Mouse (Mus musculus) intestine, embryonic 16.5 days (tissue): ENCODE results near the gene Rpusd3. TPM values are rescaled to one million over a fixed set of nuclear protein-coding genes. Genes with fewer than 3 reads are reported as not detected.

ENCODE experiments used
- ATAC-seq: fragments of 200-750 bp; cut with Nextera tagmentation; 2 replicates; pipeline ENCODE4 v1.8.0; 2017; ENCODE audit warnings: moderate TSS enrichment, moderate library complexity
- H3K27ac ChIP-seq: fragments of 300-500 bp; sonication (generic); 2 replicates; pipeline ENCODE4 v1.5.1; 2014; ENCODE audit warnings: mild to moderate bottlenecking, low read length
- H3K27me3 ChIP-seq: fragments of 300-500 bp; sonication (generic); replicated peaks from 2 replicates; pipeline ENCODE4 v1.6.1; 2014; ENCODE audit warnings: low read length, control low read depth, mixed read lengths; ENCODE audit not compliant: control insufficient read depth, insufficient read depth
- H3K36me3 ChIP-seq: fragments of 300-500 bp; sonication (generic); 2 replicates; pipeline ENCODE4 v1.6.1; 2014; ENCODE audit warnings: low read length, control low read depth; ENCODE audit not compliant: control insufficient read depth, insufficient read depth
- H3K4me1 ChIP-seq: fragments of 300-500 bp; sonication (generic); 2 replicates; pipeline ENCODE4 v1.6.1; 2014; ENCODE audit warnings: low read length, control low read depth, mixed read lengths; ENCODE audit not compliant: control insufficient read depth, insufficient read depth
- H3K4me2 ChIP-seq: fragments of 300-500 bp; sonication (generic); 2 replicates; pipeline ENCODE4 v1.6.1; 2014; ENCODE audit warnings: low read depth, low read length, control low read depth
- H3K4me3 ChIP-seq: fragments of 300-500 bp; sonication (generic); 2 replicates; pipeline ENCODE4 v1.5.1; 2014; ENCODE audit warnings: mild to moderate bottlenecking, low read length
- H3K9ac ChIP-seq: fragments of 300-500 bp; sonication (generic); 2 replicates; pipeline ENCODE4 v1.6.1; 2014; ENCODE audit warnings: low read depth, low read length
- H3K9me3 ChIP-seq: fragments of 300-500 bp; sonication (generic); 2 replicates; pipeline ENCODE4 v1.6.1; 2016; ENCODE audit warnings: low read length, control low read depth; ENCODE audit not compliant: control insufficient read depth
- WGBS: fragments of 180-500 bp; shearing (Covaris S2); extraction: QIAGEN DNeasy Blood & Tissue Kit; methylation state at CpG from one replicate; pipeline ENCODE4 v1.1.7; 2014; 5-methylcytosine and 5-hydroxymethylcytosine counted together
- polyA plus RNA-seq: library from polyadenylated mRNA; unstranded; fragments of >200 nt; fragmentation: Nextera tagmentation; extraction: Ambion mirVana; gene quantifications from 2 replicates; pipeline ENCODE4 v1.2.1, GENCODE M21; 2015

Rpusd3 gene
- 32.4 and 35.5 TPM in 2 replicates for polyA plus RNA-seq

DNA sequence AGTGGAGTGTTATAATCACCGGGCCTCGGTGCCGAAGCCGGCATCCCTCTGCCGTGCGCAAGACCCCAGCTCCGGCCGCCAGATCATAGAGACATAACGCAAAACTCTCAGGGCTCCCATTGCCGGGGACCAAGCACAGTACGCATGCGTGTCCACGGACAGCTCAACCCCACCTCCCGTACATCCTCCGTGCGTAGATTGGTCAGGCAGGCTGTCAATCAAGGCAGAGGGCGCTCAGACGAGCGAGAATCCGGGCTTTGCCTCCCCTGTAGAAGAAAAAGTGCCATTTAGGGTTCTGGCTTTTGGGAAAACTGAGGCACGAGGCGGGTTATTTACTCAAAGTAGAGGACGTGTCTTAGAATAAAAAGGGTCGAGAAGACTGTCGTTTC lies at the start of gene Rpusd3:
Gene Rpusd3, minus strand, starts transcription at position 142 of the 389 bp plus-strand sequence.
- no peaks in the 10 kb centered on the region for H3K27me3 ChIP-seq
- peak within 1 kb of the TSS; percentile 78 for H3K9ac ChIP-seq
- H3K27ac ChIP-seq = peak within 1 kb of the TSS; percentile 39
- H3K4me1 ChIP-seq = peaks cover 10% of the 10 kb centered on the region
- under 1% methylated on average over 25 of the region's 25 CpGs for WGBS
- no peaks in the 10 kb centered on the region for H3K9me3 ChIP-seq
- peak within 1 kb of the TSS; percentile 98 for H3K4me2 ChIP-seq
- H3K36me3 ChIP-seq = 0 out of 2 replicates have a peak, but pooled peaks cover 3% of the 10 kb centered on the region
- ATAC-seq = peak; percentile 99
- H3K4me3 ChIP-seq = peak within 1 kb of the TSS; percentile 72

GRCm38 (mm10) chr6:113468512-113468911 lies 49.4 kb upstream of the Rpusd3 start:
- Histone ChIP-seq H3K4me3 (no peak overlapping the region), H3K27me3 (no peaks in the 10 kb centered on the region), H3K9ac (peak overlapping the region; percentile 70; the same call in 1 of the 2 replicates), H3K9me3 (no peaks in the 10 kb centered on the region), H3K4me2 (peak overlapping the region; percentile 87; the same call in 1 of the 2 replicates), H3K4me1 (peaks cover 31% of the 10 kb centered on the region), H3K36me3 (no peaks in the 10 kb centered on the region), H3K27ac (no peak overlapping the region)
- ATAC-seq = no peak
- whole genome bisulfite sequencing = 70% methylated on average over 3 of the region's 3 CpGs

DNA sequence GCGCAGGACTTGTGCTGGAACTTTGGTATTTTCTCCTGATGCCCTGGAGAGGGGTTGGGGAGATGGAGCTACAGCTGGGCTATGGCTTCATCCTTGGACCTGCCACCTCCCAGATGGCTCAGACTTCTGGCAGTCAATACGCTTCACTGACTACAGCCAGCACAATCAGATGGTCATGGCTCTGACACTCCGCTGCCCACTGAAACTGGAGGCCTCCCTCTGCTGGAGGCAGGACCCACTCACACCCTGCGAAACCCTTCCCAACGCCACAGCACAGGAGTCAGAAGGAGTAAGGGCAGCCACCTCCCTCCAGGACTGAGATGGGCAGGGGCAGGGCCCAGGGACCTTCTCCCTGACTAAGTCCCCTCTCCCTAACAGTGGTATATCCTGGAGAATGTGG lies 46.5 kb upstream of the Rpusd3 start:
- H3K9me3 ChIP-seq = no peaks in the 10 kb centered on the region

GRCm38 (mm10) chr6:113464040-113464439 lies 44.9 kb upstream of the Rpusd3 start:
- WGBS = 66% methylated on average over 7 of the region's 7 CpGs
- Histone ChIP-seq H3K4me3 (no peak overlapping the region), H3K9ac (no peak overlapping the region), H3K36me3 (no peaks in the 10 kb centered on the region), H3K27ac (no peak overlapping the region), H3K27me3 (no peaks in the 10 kb centered on the region), H3K9me3 (no peaks in the 10 kb centered on the region), H3K4me2 (no peak overlapping the region), H3K4me1 (peaks cover 3% of the 10 kb centered on the region; the same call in 1 of the 2 replicates)
- ATAC-seq = no peak

More for the DNA sequence above, 46.5 kb upstream of the Rpusd3 start:
- Histone ChIP-seq H3K9ac (no peak overlapping the region), H3K4me1 (peaks cover 11% of the 10 kb centered on the region), H3K4me2 (no peak overlapping the region), H3K36me3 (no peaks in the 10 kb centered on the region), H3K27me3 (no peaks in the 10 kb centered on the region), H3K4me3 (no peak overlapping the region), H3K27ac (no peak overlapping the region)
- 62% methylated on average over 5 of the region's 5 CpGs for WGBS
- ATAC-seq = no peak

GRCm38 (mm10) chr6:113458635-113459034 lies 39.5 kb upstream of the Rpusd3 start:
- Histone ChIP-seq H3K27me3 (no peaks in the 10 kb centered on the region), H3K36me3 (no peaks in the 10 kb centered on the region), H3K9ac (peak overlapping the region; percentile 64), H3K4me1 (no peaks in the 10 kb centered on the region), H3K9me3 (no peaks in the 10 kb centered on the region), H3K27ac (no peak overlapping the region), H3K4me2 (peak overlapping the region; percentile 30; the same call in 1 of the 2 replicates), H3K4me3 (peak overlapping the region; percentile 27)
- ATAC-seq = peak; percentile 92
- WGBS = 47% methylated on average over 10 of the region's 10 CpGs

DNA sequence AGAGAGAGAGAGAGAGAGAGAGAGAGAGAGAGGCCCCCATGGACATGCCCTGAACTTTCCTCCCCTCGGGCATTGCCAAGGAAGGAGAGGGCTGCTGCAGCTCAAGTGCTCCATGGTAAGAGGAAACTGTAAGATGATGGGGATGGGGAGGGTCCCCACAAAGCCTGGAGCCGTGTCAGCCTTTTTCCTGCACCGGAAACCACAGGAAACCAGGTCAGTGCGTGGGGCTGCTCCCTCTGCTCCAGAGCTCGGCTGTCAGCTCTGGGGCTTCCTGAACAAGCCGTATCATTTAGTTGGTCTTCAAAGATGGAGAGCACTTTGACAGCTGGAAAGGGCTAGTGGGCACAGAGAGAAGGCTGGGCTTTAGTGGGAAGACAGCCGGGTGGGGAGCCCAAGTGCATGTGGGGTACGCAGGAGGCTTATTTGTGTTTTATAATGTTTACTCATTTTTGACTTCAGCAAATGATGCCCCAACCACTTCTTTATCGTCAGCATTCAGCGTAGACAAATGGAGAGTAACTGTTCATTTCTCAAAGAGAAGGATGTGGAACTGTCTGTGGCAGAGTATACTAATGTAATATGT lies 38.9 kb upstream of the Rpusd3 start, which contains the start of gene Il17re:
Gene Il17re, plus strand, starts transcription at position 533 of the 583 bp plus-strand sequence.
- no peaks in the 10 kb centered on the region for H3K36me3 ChIP-seq
- H3K9me3 ChIP-seq = no peaks in the 10 kb centered on the region
- peak within 1 kb of the TSS; percentile 27 for H3K4me3 ChIP-seq
- H3K27ac ChIP-seq = no peak within 1 kb of the TSS
- H3K4me1 ChIP-seq = no peaks in the 10 kb centered on the region
- no peaks in the 10 kb centered on the region for H3K27me3 ChIP-seq
- H3K9ac ChIP-seq = peak within 1 kb of the TSS; percentile 64
- ATAC-seq = no peak
- 54% methylated on average over 10 of the region's 10 CpGs for WGBS
- peak within 1 kb of the TSS; percentile 30 for H3K4me2 ChIP-seq

DNA sequence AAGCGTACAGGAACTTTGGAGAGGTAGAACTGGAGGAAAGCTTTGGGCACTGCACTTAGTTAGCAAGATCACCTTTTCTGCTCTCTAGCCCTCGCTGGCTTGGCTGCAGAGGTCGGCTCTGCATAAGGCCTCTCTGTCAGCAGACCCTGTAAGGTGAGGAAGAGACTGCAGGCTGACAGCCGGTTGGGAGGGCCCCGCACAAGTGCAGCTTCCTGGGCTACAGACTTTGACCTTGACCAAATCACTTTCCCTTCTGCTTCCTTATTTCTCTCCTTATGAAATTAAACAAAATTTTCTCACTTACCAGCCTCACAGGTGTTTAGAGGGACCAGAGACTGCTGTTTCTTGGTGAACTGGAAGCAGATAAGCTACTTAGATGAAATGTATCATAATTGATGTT lies 35.9 kb upstream of the Rpusd3 start:
- Histone ChIP-seq H3K9me3 (no peaks in the 10 kb centered on the region), H3K9ac (no peak overlapping the region), H3K27me3 (no peaks in the 10 kb centered on the region), H3K4me2 (no peak overlapping the region), H3K4me3 (no peak overlapping the region), H3K4me1 (no peaks in the 10 kb centered on the region), H3K36me3 (no peaks in the 10 kb centered on the region), H3K27ac (no peak overlapping the region)
- WGBS = 56% methylated on average over 5 of the region's 5 CpGs
- ATAC-seq = peak; percentile 55; the same call in 1 of the 2 replicates

- H3K4me1 ChIP-seq = no peaks in the 10 kb centered on the region
- ATAC-seq = no peak
- no peak overlapping the region for H3K27ac ChIP-seq
- peaks cover 16% of the 10 kb centered on the region; the same call in 1 of the 2 replicates for H3K36me3 ChIP-seq
- H3K4me2 ChIP-seq = no peak overlapping the region
- H3K4me3 ChIP-seq = no peak overlapping the region
- H3K9me3 ChIP-seq = no peaks in the 10 kb centered on the region
- H3K9ac ChIP-seq = no peak overlapping the region
- no peaks in the 10 kb centered on the region for H3K27me3 ChIP-seq
- 70% methylated on average over 2 of the region's 2 CpGs for WGBS
Observed at GRCm38 (mm10) chr6:113451839-113452238, 32.7 kb upstream of the Rpusd3 start.

DNA sequence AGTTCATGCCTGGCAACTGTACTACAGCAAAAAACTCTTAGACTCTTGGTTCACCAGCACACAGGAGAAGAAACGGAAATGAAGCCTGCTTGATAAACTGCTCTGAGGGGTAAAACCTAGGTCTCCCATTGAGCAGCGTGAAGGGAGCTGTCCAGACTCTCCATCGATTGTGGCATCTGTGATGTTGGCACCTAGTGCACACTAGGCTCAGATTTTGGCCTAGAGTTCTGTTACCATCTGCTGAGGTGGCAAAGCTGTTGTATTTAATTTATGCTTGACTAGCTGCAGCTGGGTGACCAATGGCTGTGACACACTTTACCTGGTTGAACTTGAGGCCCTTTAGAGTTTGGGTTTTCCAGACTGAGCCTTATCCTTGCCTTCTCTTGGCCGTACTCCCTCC lies 28.5 kb upstream of the Rpusd3 start:
- no peak overlapping the region for H3K4me2 ChIP-seq
- no peak for ATAC-seq
- H3K9ac ChIP-seq = no peak overlapping the region
- 91% methylated on average over 4 of the region's 4 CpGs for WGBS
- H3K4me1 ChIP-seq = peaks cover 7% of the 10 kb centered on the region; the same call in 1 of the 2 replicates
- no peaks in the 10 kb centered on the region for H3K27me3 ChIP-seq
- H3K27ac ChIP-seq = no peak overlapping the region
- H3K36me3 ChIP-seq = peaks cover 18% of the 10 kb centered on the region; the same call in 1 of the 2 replicates
- no peaks in the 10 kb centered on the region for H3K9me3 ChIP-seq
- H3K4me3 ChIP-seq = no peak overlapping the region
